Comparison of ENCODE assay signal across 34 mouse cellular contexts in the genomic region with DNA sequence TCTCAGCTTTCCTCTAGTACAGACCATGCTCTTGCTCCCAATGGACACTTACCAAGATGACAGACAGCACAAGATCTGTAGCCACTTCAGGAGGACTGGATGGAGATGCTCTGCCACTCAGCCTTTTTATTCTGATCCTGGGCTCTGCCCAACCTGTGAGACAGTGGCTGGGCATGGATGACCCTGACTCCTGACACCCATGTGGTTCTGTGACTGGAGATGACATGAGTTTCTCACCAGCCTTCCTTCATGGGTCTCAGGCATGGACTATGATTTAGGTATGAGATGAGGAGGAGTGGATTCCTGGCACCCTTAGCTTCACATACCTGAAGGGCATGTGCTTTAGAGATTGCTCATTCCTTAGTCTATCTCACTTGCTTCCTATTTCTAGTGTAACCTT. TPM values are rescaled to one million over a fixed set of nuclear protein-coding genes. Genes with fewer than 3 reads are reported as not detected.
"Had no signal": no experiment of that assay in that cellular context is flagged by ENCODE, and none has a peak within 500 bp of the region (broad histone marks: within the 10 kb centered on the region; RNA-seq: fewer than 3 reads in every experiment).

Lce1b (minus strand) TSS at position 101 of the 400 bp plus-strand sequence.

- H3K9ac ChIP-seq: embryonic facial prominence, embryonic 12.5 days; embryonic facial prominence, embryonic 13.5 days; embryonic facial prominence, embryonic 15.5 days; forebrain, embryonic 12.5 days; forebrain, embryonic 13.5 days; forebrain, embryonic 15.5 days; forebrain, postnatal 0 days had no signal

- DNase-seq: cerebellum, adult 8-10 months; cerebellum, adult 9-10 months; cerebellum, adult 9-11 months; cerebellum, postnatal 10 days; cerebellum, postnatal 14 days; cerebellum, postnatal 25 days; cerebellum, postnatal 36 days; embryo, embryonic 11 days; forebrain, postnatal 0 days; gastrocnemius, adult 2 months; gastrocnemius, postnatal 10 days; gastrocnemius, postnatal 14 days; gastrocnemius, postnatal 25 days; gastrocnemius, postnatal 36 days; heart, adult 11 months; heart, adult 18-20 months; heart, adult 2 months had no signal

- H3K4me2 ChIP-seq: embryonic facial prominence, embryonic 12.5 days; embryonic facial prominence, embryonic 13.5 days; embryonic facial prominence, embryonic 15.5 days; forebrain, embryonic 12.5 days; forebrain, embryonic 13.5 days; forebrain, embryonic 15.5 days had no signal

- H3K27ac ChIP-seq: embryonic facial prominence, embryonic 10.5 days; embryonic facial prominence, embryonic 12.5 days; embryonic facial prominence, embryonic 13.5 days; embryonic facial prominence, embryonic 15.5 days; forebrain, embryonic 10.5 days; forebrain, embryonic 12.5 days; forebrain, embryonic 13.5 days; forebrain, embryonic 15.5 days; gastrocnemius, adult 2 months; heart, adult 2 months had no signal

- H3K4me1 ChIP-seq: embryonic facial prominence, embryonic 10.5 days; embryonic facial prominence, embryonic 12.5 days; embryonic facial prominence, embryonic 13.5 days; embryonic facial prominence, embryonic 15.5 days; forebrain, embryonic 10.5 days; forebrain, embryonic 12.5 days; forebrain, embryonic 13.5 days; forebrain, embryonic 15.5 days had no signal

- H3K4me3 ChIP-seq: embryonic facial prominence, embryonic 10.5 days; embryonic facial prominence, embryonic 12.5 days; embryonic facial prominence, embryonic 13.5 days; embryonic facial prominence, embryonic 15.5 days; erythroblast, embryonic 14.5 days; forebrain, embryonic 10.5 days; forebrain, embryonic 12.5 days; forebrain, embryonic 13.5 days; forebrain, embryonic 15.5 days; gastrocnemius, adult 2 months; heart, adult 2 months had no signal

- H3K9me3 ChIP-seq: embryonic facial prominence, embryonic 10.5 days; embryonic facial prominence, embryonic 12.5 days; embryonic facial prominence, embryonic 13.5 days; embryonic facial prominence, embryonic 15.5 days; forebrain, embryonic 10.5 days; forebrain, embryonic 12.5 days; forebrain, embryonic 13.5 days; forebrain, embryonic 15.5 days had no signal

- ATAC-seq: forebrain, embryonic 13.5 days; forebrain, embryonic 14.5 days; forebrain, embryonic 15.5 days; forebrain, embryonic 16.5 days; forebrain, postnatal 0 days had no signal

- H3K36me3 ChIP-seq: embryonic facial prominence, embryonic 10.5 days; embryonic facial prominence, embryonic 12.5 days; embryonic facial prominence, embryonic 13.5 days; embryonic facial prominence, embryonic 15.5 days; forebrain, embryonic 10.5 days; forebrain, embryonic 12.5 days; forebrain, embryonic 15.5 days had no signal

- H3K27me3 ChIP-seq: embryonic facial prominence, embryonic 12.5 days; embryonic facial prominence, embryonic 13.5 days; embryonic facial prominence, embryonic 15.5 days; forebrain, embryonic 12.5 days; forebrain, embryonic 13.5 days; forebrain, embryonic 15.5 days had no signal

RNA-seq across cellular contexts. Expression of gene Lce1b, which starts in this region (rescaled TPM):
- polyA plus RNA-seq: cortical plate, adult 2 months; embryonic facial prominence, embryonic 10.5 days; embryonic facial prominence, embryonic 11.5 days; embryonic facial prominence, embryonic 12.5 days; embryonic facial prominence, embryonic 13.5 days; embryonic facial prominence, embryonic 14.5 days; erythroblast, embryonic 14.5 days; forebrain, embryonic 10.5 days; forebrain, embryonic 11.5 days; forebrain, embryonic 12.5 days; forebrain, embryonic 13.5 days; forebrain, embryonic 14.5 days; forebrain, embryonic 15.5 days; forebrain, embryonic 16.5 days; forebrain, postnatal 0 days; frontal cortex, adult 2 months; gonadal fat pad, adult 2 months; heart, adult 2 months had no signal
